Mouse (Mus musculus): ENCODE data around the gene Armh4. TPM values are rescaled to one million over a fixed set of nuclear protein-coding genes. Genes with fewer than 3 reads are reported as not detected.

The Armh4 gene
- polyA plus RNA-seq, 1 experiment, result 13.2 TPM

GRCm38 (mm10) chr14:49739328-49739727 is 43.9 kb downstream of the Armh4 start:
- H3K4me1 ChIP-seq (ENCODE audit: control insufficient read depth, insufficient read depth, low read length), result no peaks in the 10 kb centered on the region
- H3K27ac ChIP-seq (ENCODE audit: insufficient read depth, low read length), result no peak overlapping the region
- no peak for TF ChIP-seq CTCF (IDR thresholded peaks at IDR 0.05; ENCODE audit: extremely low read depth, insufficient read depth, low read length)
- no peak for TF ChIP-seq POLR2A (IDR thresholded peaks at IDR 0.05; ENCODE audit: extremely low read depth, insufficient read depth, low read length)
- H3K4me3 ChIP-seq (ENCODE audit: insufficient read depth, low read length), result no peak overlapping the region

- no peaks in the 10 kb centered on the region for H3K4me1 ChIP-seq (ENCODE audit: control insufficient read depth, insufficient read depth, low read length)
These were observed 44.6 kb downstream of the Armh4 start for GRCm38 (mm10) chr14:49738441-49739088.

GRCm38 (mm10) chr14:49733950-49734349 is 49.2 kb downstream of the Armh4 start:
- Histone ChIP-seq H3K4me3 (ENCODE audit: insufficient read depth, low read length) (no peak overlapping the region), H3K4me1 (ENCODE audit: control insufficient read depth, insufficient read depth, low read length) (no peaks in the 10 kb centered on the region), H3K27ac (ENCODE audit: insufficient read depth, low read length) (no peak overlapping the region)
- TF ChIP-seq CTCF (IDR thresholded peaks at IDR 0.05; ENCODE audit: extremely low read depth, insufficient read depth, low read length) (peak; percentile 40), POLR2A (IDR thresholded peaks at IDR 0.05; ENCODE audit: extremely low read depth, insufficient read depth, low read length) (no peak)

More at GRCm38 (mm10) chr14:49738441-49739088, 44.6 kb downstream of the Armh4 start:
- no peak overlapping the region for H3K27ac ChIP-seq (ENCODE audit: insufficient read depth, low read length)
- no peak overlapping the region for H3K4me3 ChIP-seq (ENCODE audit: insufficient read depth, low read length)
- TF ChIP-seq CTCF (IDR thresholded peaks at IDR 0.05; ENCODE audit: extremely low read depth, insufficient read depth, low read length) (no peak), POLR2A (IDR thresholded peaks at IDR 0.05; ENCODE audit: extremely low read depth, insufficient read depth, low read length) (no peak)

GRCm38 (mm10) chr14:49723361-49724054 is 59.7 kb downstream of the Armh4 start:
- Histone ChIP-seq H3K27ac (ENCODE audit: insufficient read depth, low read length) (no peak overlapping the region), H3K4me1 (ENCODE audit: control insufficient read depth, insufficient read depth, low read length) (no peaks in the 10 kb centered on the region), H3K4me3 (ENCODE audit: insufficient read depth, low read length) (no peak overlapping the region)
- TF ChIP-seq POLR2A (IDR thresholded peaks at IDR 0.05; ENCODE audit: extremely low read depth, insufficient read depth, low read length), result no peak
- TF ChIP-seq CTCF (IDR thresholded peaks at IDR 0.05; ENCODE audit: extremely low read depth, insufficient read depth, low read length), result peak; percentile 87

GRCm38 (mm10) chr14:49722782-49723181 is 60.4 kb downstream of the Armh4 start:
- Histone ChIP-seq H3K27ac (ENCODE audit: insufficient read depth, low read length) (no peak overlapping the region), H3K4me3 (ENCODE audit: insufficient read depth, low read length) (no peak overlapping the region), H3K4me1 (ENCODE audit: control insufficient read depth, insufficient read depth, low read length) (no peaks in the 10 kb centered on the region)
- no peak for TF ChIP-seq POLR2A (IDR thresholded peaks at IDR 0.05; ENCODE audit: extremely low read depth, insufficient read depth, low read length)
- no peak for TF ChIP-seq CTCF (IDR thresholded peaks at IDR 0.05; ENCODE audit: extremely low read depth, insufficient read depth, low read length)

GRCm38 (mm10) chr14:49721281-49721680 is 61.9 kb downstream of the Armh4 start:
- no peak overlapping the region for H3K27ac ChIP-seq (ENCODE audit: insufficient read depth, low read length)
- H3K4me3 ChIP-seq (ENCODE audit: insufficient read depth, low read length), result no peak overlapping the region
- TF ChIP-seq CTCF (IDR thresholded peaks at IDR 0.05; ENCODE audit: extremely low read depth, insufficient read depth, low read length) (no peak), POLR2A (IDR thresholded peaks at IDR 0.05; ENCODE audit: extremely low read depth, insufficient read depth, low read length) (no peak)
- no peaks in the 10 kb centered on the region for H3K4me1 ChIP-seq (ENCODE audit: control insufficient read depth, insufficient read depth, low read length)

GRCm38 (mm10) chr14:49719678-49720077 is 63.5 kb downstream of the Armh4 start:
- no peak overlapping the region for H3K4me3 ChIP-seq (ENCODE audit: insufficient read depth, low read length)
- TF ChIP-seq CTCF (IDR thresholded peaks at IDR 0.05; ENCODE audit: extremely low read depth, insufficient read depth, low read length) (no peak), POLR2A (IDR thresholded peaks at IDR 0.05; ENCODE audit: extremely low read depth, insufficient read depth, low read length) (no peak)

GRCm38 (mm10) chr14:49711016-49711415 is 72.2 kb downstream of the Armh4 start:
- Histone ChIP-seq H3K4me1 (ENCODE audit: control insufficient read depth, insufficient read depth, low read length) (no peaks in the 10 kb centered on the region), H3K27ac (ENCODE audit: insufficient read depth, low read length) (no peak overlapping the region), H3K4me3 (ENCODE audit: insufficient read depth, low read length) (no peak overlapping the region)
- TF ChIP-seq CTCF (IDR thresholded peaks at IDR 0.05; ENCODE audit: extremely low read depth, insufficient read depth, low read length) (no peak), POLR2A (IDR thresholded peaks at IDR 0.05; ENCODE audit: extremely low read depth, insufficient read depth, low read length) (no peak)

More at GRCm38 (mm10) chr14:49719678-49720077, 63.5 kb downstream of the Armh4 start:
- H3K4me1 ChIP-seq (ENCODE audit: control insufficient read depth, insufficient read depth, low read length), result no peaks in the 10 kb centered on the region
- H3K27ac ChIP-seq (ENCODE audit: insufficient read depth, low read length), result no peak overlapping the region

GRCm38 (mm10) chr14:49703432-49704200 is 79.6 kb downstream of the Armh4 start:
- no peak for TF ChIP-seq CTCF (IDR thresholded peaks at IDR 0.05; ENCODE audit: extremely low read depth, insufficient read depth, low read length)
- no peak for TF ChIP-seq POLR2A (IDR thresholded peaks at IDR 0.05; ENCODE audit: extremely low read depth, insufficient read depth, low read length)
- Histone ChIP-seq H3K4me3 (ENCODE audit: insufficient read depth, low read length) (no peak overlapping the region), H3K27ac (ENCODE audit: insufficient read depth, low read length) (no peak overlapping the region), H3K4me1 (ENCODE audit: control insufficient read depth, insufficient read depth, low read length) (no peaks in the 10 kb centered on the region)
